Mouse (Mus musculus) right cerebral cortex, postnatal 14 days (tissue): ENCODE measurements around the gene Vmn2r87.
"Not testable (repeated sequence)": the region's sequence is repeated elsewhere in the genome, so short reads cannot be mapped to it uniquely, and the experiment has no call there.

Experiments
- DNase-seq: peaks from one replicate; pipeline ENCODE4 v3.0.0; 2022

Vmn2r87 gene

DNA sequence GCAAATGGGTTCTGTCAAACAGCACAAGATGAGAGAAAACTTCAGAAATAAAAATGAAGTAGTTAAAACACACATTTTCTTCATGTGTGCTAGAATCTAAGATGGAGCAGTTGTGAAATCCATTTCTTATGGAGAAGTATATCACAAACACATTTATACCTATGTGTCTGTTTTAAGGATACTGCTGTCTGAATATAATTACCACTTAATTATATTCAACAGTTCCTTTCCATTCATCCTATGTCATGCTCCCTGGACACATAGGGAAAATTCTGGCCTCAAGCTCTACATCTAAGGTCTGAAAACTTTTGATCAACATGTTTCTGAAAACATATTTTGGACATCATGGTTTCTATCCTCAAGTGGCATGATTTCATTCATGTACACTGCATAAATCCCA lies at the start of gene Vmn2r87:
Gene Vmn2r87 (minus strand): TSS at position 101 of the 400 bp plus-strand sequence.
- DNase-seq: no peak

DNA sequence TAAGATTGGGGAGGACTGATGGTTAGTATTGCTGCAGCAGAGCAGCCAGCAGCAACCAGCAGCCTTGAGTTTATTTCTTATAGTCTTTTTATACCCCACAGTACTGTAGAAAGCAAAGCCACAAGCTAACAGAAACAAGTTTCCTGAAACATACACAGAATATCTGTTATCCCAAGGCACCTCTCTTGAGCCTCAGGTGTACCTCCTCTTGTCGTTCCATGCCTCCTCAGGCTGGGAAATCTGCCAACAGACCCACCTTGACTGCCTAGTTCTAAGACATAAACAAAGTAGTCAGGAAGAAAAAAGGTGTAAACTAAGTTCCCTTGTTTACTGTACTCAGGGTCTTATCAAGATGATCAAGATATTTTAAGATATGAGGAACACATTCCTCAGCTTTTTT lies 47.1 kb upstream of the Vmn2r87 start:
- not testable (repeated sequence) for DNase-seq

DNA sequence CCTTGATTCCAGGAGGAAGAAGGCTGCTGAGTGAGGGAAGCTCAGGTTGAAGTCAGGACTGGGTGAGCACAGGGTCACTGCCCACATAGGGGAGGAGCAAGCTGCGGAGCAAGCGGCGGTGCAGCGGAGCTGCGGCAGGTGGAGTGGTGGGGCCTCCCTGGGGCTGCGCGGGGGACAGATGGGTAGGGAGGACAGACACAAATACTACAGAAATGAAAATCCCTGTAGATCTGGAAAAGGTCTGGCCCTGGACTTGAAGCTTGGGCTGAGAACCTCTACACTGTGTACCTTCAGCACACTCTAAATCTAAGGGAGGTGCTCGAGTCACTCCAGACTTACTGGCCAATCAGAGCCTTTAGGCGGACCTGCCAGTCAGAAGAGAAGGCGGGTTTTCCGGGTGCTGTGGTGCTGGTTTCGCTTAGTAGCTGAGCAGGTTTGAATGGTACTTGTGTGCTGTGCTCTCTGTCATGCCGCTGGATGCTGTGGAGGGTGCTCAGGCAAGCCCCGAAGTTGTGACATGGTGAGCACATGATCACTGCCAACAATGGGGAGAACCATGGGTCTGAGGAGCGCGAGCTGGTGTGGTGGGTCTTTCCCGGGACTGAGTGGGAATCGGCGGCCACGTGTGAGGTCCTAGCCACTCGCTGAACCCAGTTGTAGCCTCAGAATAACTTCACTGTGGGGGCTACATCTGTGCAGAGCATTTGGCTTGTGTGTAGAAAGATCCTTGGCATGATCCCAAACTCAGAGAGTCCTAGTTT lies 44.9 kb upstream of the Vmn2r87 start:
- DNase-seq: peak; percentile 64

DNA sequence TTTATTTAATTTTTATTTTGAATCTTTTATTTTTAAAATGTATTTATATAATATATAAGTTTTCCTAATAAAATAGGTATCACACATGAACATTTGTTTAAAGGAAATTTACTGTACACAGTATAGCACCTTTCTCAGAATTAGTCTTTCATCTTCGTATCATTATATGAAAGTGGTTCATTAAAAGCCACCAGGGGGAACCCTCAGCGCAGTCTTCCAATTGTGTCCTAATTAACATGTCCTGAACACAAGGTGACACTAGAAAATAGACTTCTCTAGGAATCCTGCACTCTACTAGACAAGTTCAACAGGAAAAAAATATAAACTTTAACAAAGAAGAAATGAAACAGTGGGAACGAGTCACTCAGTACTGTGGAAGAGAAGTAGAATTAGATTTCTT lies 38.9 kb upstream of the Vmn2r87 start:
- DNase-seq: no peak

DNA sequence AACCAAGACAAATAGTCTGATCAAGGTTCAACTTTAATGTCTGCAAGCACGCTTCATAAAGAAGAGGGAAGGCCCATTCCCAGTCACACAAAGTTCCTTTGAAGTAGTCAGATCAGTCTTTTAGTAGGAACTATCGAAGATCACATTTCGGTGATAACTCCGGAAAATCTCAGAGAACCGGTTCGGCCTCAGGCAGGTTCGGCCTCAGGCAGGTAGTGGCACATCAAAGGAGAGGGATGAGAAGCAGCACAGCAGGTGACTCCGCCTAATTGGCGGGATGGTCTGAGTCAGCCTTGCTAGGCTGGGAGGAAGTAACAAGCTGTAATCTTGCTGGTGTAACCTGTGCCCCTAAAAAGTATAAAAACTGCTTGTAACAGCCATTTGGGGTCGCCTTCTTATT lies 30.7 kb upstream of the Vmn2r87 start:
- DNase-seq: no peak

DNA sequence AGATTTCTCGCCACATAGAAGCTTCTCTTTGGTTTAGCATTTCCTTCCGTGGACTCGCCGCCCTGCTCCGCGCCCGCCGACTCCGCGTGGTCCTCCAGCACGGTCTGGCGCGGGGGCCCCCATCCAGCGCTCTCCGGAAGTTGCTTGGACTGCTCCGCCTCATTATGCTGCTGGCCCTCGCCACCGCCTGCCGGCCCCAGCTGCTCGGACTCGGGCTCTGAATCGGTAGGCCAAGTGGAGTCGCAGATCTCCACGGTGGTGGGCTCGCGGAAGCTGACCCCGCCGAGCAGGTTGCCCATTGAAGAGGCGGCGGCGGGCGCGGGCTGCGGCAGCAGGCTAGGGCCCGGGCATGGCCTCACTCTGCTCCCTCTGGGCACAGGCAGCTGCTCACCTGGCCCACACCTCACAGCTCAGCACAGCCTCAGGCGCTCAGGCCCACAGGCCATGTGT lies 26.9 kb downstream of the Vmn2r87 start:
- DNase-seq: peak; percentile 27

DNA sequence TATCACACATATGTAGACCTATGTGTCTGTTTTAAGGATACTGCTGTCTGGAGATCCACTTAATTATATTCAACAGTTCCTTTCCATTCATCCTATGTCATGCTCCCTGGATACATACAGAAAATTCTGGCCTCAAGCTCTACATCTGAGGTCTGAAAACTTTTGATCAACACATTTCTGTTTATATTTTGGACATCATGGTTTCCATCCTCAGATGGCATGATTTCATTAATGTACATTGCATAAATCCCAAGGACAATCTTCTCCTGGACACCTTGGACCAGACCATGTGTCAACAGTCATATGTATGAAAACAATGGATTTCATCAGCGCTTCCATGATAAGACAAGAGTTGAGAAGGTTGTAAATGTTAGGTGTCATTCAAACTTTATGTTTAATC lies 41.2 kb downstream of the Vmn2r87 start, which contains the start of gene Vmn2r86:
Gene Vmn2r86 (minus strand): TSS at position 101 of the 400 bp plus-strand sequence.
- DNase-seq: not testable (repeated sequence)

DNA sequence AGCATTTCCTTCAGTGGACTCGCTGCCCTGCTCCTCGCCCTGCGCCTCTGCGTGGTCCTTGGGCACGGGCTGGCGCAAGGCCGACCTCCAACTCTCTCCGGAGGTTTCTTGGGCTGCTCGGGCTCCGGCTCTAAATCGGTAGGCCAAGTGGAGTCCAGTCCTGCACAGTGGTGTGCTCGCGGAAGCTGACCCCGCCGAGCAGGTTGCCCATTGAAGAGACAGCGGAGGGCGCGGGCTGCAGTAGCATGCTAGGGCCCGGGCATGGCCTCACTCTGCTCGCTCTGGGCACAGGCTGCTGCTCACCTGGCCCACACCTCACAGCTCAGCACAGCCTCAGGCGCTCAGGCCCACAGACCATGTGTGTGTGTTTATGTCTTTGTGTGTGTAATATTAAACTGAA lies 52.4 kb downstream of the Vmn2r87 start:
- DNase-seq: no peak

DNA sequence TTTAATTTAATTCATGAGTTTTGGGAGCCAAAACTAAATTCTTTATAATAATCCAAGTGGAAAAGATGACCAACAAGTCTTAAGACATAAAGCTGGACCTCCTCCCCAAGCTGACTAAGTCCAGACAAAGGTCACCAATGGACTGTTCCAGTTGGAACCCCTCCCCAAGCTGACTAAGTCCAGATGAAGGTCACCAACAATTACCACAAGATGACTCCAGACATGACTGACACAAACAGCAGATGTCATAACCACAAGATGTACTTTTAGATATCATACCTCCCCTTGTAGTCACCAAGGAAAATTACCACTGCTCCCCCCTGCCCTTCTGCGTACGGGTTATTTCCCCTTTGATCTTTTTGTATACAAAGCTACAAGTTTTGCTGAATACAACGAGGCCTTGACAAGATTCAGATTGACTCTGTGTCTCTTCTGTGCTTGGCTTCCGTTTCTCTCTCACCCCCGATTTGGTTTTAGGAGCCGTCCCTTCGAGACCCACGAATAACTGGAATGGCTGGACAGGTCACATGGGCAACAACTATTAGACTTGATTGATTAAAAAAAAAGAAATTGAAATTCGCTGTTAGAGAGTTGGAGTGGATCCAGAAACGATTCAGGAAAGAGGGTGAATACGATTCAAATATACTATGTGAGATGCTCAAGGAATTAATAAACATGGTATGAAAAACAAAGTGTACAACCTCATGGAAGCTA lies 62.9 kb downstream of the Vmn2r87 start:
- not testable (repeated sequence) for DNase-seq

DNA sequence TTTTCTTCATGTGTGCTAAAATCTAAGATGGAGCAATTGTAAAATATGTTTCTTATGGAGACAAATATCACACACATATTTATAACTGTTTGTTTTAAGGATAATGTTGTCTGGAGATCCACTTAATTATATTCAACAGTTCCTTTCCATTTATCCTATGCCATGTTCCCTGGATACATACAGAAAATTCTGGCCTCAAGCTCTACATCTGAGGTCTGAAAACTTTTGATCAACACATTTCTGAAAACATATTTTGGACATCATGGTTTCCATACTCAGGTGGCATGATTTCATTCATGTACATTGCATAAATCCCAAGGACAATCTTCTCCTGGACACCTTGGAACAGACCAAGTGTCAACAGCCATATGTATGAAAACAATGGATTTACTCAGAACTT lies 67.6 kb downstream of the Vmn2r87 start, which contains the start of gene Vmn2r85:
Gene Vmn2r85 (minus strand): TSS at position 101 of the 400 bp plus-strand sequence.
- DNase-seq: not testable (repeated sequence)

DNA sequence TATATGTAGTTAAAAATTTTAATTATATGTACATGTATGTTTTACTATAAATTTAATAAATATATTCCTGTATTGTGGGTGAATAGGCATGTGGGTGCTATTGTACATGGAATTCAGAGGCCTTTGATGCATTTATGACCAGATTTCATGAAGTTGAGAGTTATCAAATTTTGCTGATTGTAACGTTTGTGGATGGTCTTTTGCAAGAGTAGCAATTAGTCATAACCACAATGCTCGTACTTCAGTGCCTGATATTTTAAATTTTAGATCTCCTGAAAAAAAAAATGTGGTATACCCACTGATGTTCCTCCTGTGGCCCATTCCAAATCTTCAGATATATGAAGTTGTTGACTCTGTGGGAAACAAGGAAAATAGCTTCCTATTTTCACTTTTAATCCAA lies 74.8 kb downstream of the Vmn2r87 start:
- not testable (repeated sequence) for DNase-seq
